Mouse (Mus musculus): ENCODE measurements at regions not wholly inside any gene's neighbourhood (a gene's known extent, or its start where the extent isn't known, plus 50 kb on each side); places are given as distances from the start of the nearest gene placed in this dataset.

- Histone ChIP-seq H3K9me3 (replicated peaks; ENCODE audit: low read length) (no peaks in the 10 kb centered on the region), H3K9ac (ENCODE audit: low read depth, low read length) (no peak overlapping the region), H3K4me1 (replicated peaks; ENCODE audit: insufficient read depth, low read length) (no peaks in the 10 kb centered on the region), H3K4me3 (replicated peaks; ENCODE audit: low read depth, low read length) (no peak overlapping the region), H3K27ac (no peak overlapping the region), H3K27me3 (ENCODE audit: insufficient read depth, low read length) (no peaks in the 10 kb centered on the region), H3K4me2 (ENCODE audit: low read length) (no peak overlapping the region), H3K36me3 (ENCODE audit: insufficient read depth, low read length) (no peaks in the 10 kb centered on the region)
- ATAC-seq (replicated peaks; ENCODE audit: low FRiP score, low read depth) (no peak), DNase-seq (ENCODE audit: low spot score) (peak; percentile 23)
- 70% methylated on average over 2 of the region's 2 CpGs for WGBS
- peak; percentile 41; the same call in 1 of the 2 replicates for TF ChIP-seq CTCF (IDR thresholded peaks at IDR 0.05; ENCODE audit: low read depth)
Measured at GRCm38 (mm10) chr3:148676025-148676424, 314.3 kb downstream of the Adgrl2 start.

- Histone ChIP-seq H3K27ac (no peak overlapping the region), H3K36me3 (ENCODE audit: insufficient read depth, low read length) (no peaks in the 10 kb centered on the region), H3K4me3 (replicated peaks; ENCODE audit: low read depth, low read length) (no peak overlapping the region), H3K4me1 (replicated peaks; ENCODE audit: insufficient read depth, low read length) (no peaks in the 10 kb centered on the region), H3K4me2 (ENCODE audit: low read length) (no peak overlapping the region), H3K9me3 (replicated peaks; ENCODE audit: low read length) (no peaks in the 10 kb centered on the region), H3K27me3 (ENCODE audit: insufficient read depth, low read length) (no peaks in the 10 kb centered on the region), H3K9ac (ENCODE audit: low read depth, low read length) (no peak overlapping the region)
- TF ChIP-seq CTCF (IDR thresholded peaks at IDR 0.05; ENCODE audit: low read depth) = no peak
- WGBS = 29% methylated on average over 6 of the region's 6 CpGs
- ATAC-seq (replicated peaks; ENCODE audit: low FRiP score, low read depth) (no peak), DNase-seq (ENCODE audit: low spot score) (no peak)
Measured at GRCm38 (mm10) chr3:148662888-148663477, 327.4 kb downstream of the Adgrl2 start.

- TF ChIP-seq CTCF (IDR thresholded peaks at IDR 0.05; ENCODE audit: low read depth) = no peak
- no peaks in the 10 kb centered on the region for H3K4me1 ChIP-seq (replicated peaks; ENCODE audit: insufficient read depth, low read length)
- DNase-seq (ENCODE audit: low spot score) = no peak
- H3K9me3 ChIP-seq (replicated peaks; ENCODE audit: low read length) = no peaks in the 10 kb centered on the region
- no peak overlapping the region for H3K9ac ChIP-seq (ENCODE audit: low read depth, low read length)
- no peak overlapping the region for H3K27ac ChIP-seq
- H3K4me3 ChIP-seq (replicated peaks; ENCODE audit: low read depth, low read length) = no peak overlapping the region
- ATAC-seq (replicated peaks; ENCODE audit: low FRiP score, low read depth) = no peak
- no peaks in the 10 kb centered on the region for H3K27me3 ChIP-seq (ENCODE audit: insufficient read depth, low read length)
- 90% methylated on average over 5 of the region's 5 CpGs for WGBS
- no peak overlapping the region for H3K4me2 ChIP-seq (ENCODE audit: low read length)
- no peaks in the 10 kb centered on the region for H3K36me3 ChIP-seq (ENCODE audit: insufficient read depth, low read length)
Measured at GRCm38 (mm10) chr3:148659024-148659423, 331.3 kb downstream of the Adgrl2 start.

- Histone ChIP-seq H3K9ac (ENCODE audit: low read depth, low read length) (no peak overlapping the region), H3K4me1 (replicated peaks; ENCODE audit: insufficient read depth, low read length) (no peaks in the 10 kb centered on the region), H3K27me3 (ENCODE audit: insufficient read depth, low read length) (no peaks in the 10 kb centered on the region), H3K27ac (no peak overlapping the region), H3K36me3 (ENCODE audit: insufficient read depth, low read length) (no peaks in the 10 kb centered on the region), H3K4me3 (replicated peaks; ENCODE audit: low read depth, low read length) (no peak overlapping the region), H3K4me2 (ENCODE audit: low read length) (no peak overlapping the region), H3K9me3 (replicated peaks; ENCODE audit: low read length) (no peaks in the 10 kb centered on the region)
- no peak for TF ChIP-seq CTCF (IDR thresholded peaks at IDR 0.05; ENCODE audit: low read depth)
- ATAC-seq (replicated peaks; ENCODE audit: low FRiP score, low read depth) (no peak), DNase-seq (ENCODE audit: low spot score) (no peak)
- WGBS = 74% methylated on average over 8 of the region's 8 CpGs
Measured at GRCm38 (mm10) chr3:148658368-148658767, 332.0 kb downstream of the Adgrl2 start.

GRCm38 (mm10) chr3:148656187-148656586 is 334.2 kb downstream of the Adgrl2 start:
- no peaks in the 10 kb centered on the region for H3K9me3 ChIP-seq (replicated peaks; ENCODE audit: low read length)
- DNase-seq (ENCODE audit: low spot score) = no peak
- no peak overlapping the region for H3K4me2 ChIP-seq (ENCODE audit: low read length)
- no peak overlapping the region for H3K27ac ChIP-seq
- ATAC-seq (replicated peaks; ENCODE audit: low FRiP score, low read depth) = no peak
- no peaks in the 10 kb centered on the region for H3K4me1 ChIP-seq (replicated peaks; ENCODE audit: insufficient read depth, low read length)
- no peak overlapping the region for H3K4me3 ChIP-seq (replicated peaks; ENCODE audit: low read depth, low read length)
- H3K27me3 ChIP-seq (ENCODE audit: insufficient read depth, low read length) = no peaks in the 10 kb centered on the region
- TF ChIP-seq CTCF (IDR thresholded peaks at IDR 0.05; ENCODE audit: low read depth) = no peak
- H3K9ac ChIP-seq (ENCODE audit: low read depth, low read length) = no peak overlapping the region
- H3K36me3 ChIP-seq (ENCODE audit: insufficient read depth, low read length) = no peaks in the 10 kb centered on the region
- 84% methylated on average over 7 of the region's 7 CpGs for WGBS

- no peaks in the 10 kb centered on the region for H3K36me3 ChIP-seq (ENCODE audit: insufficient read depth, low read length)
- no peaks in the 10 kb centered on the region for H3K27me3 ChIP-seq (ENCODE audit: insufficient read depth, low read length)
- H3K4me3 ChIP-seq (replicated peaks; ENCODE audit: low read depth, low read length) = no peak overlapping the region
- no peak overlapping the region for H3K9ac ChIP-seq (ENCODE audit: low read depth, low read length)
- no peaks in the 10 kb centered on the region for H3K9me3 ChIP-seq (replicated peaks; ENCODE audit: low read length)
- no peak overlapping the region for H3K4me2 ChIP-seq (ENCODE audit: low read length)
- 67% methylated on average over 8 of the region's 8 CpGs for WGBS
- ATAC-seq (replicated peaks; ENCODE audit: low FRiP score, low read depth) (no peak), DNase-seq (ENCODE audit: low spot score) (no peak)
- TF ChIP-seq CTCF (IDR thresholded peaks at IDR 0.05; ENCODE audit: low read depth) = no peak
- no peak overlapping the region for H3K27ac ChIP-seq
- H3K4me1 ChIP-seq (replicated peaks; ENCODE audit: insufficient read depth, low read length) = no peaks in the 10 kb centered on the region
Measured at GRCm38 (mm10) chr3:148650241-148650640, 340.1 kb downstream of the Adgrl2 start.

- H3K4me3 ChIP-seq (replicated peaks; ENCODE audit: low read depth, low read length) = no peak overlapping the region
- no peak overlapping the region for H3K9ac ChIP-seq (ENCODE audit: low read depth, low read length)
- H3K4me2 ChIP-seq (ENCODE audit: low read length) = no peak overlapping the region
- no peaks in the 10 kb centered on the region for H3K36me3 ChIP-seq (ENCODE audit: insufficient read depth, low read length)
- TF ChIP-seq CTCF (IDR thresholded peaks at IDR 0.05; ENCODE audit: low read depth) = no peak
- no peaks in the 10 kb centered on the region for H3K4me1 ChIP-seq (replicated peaks; ENCODE audit: insufficient read depth, low read length)
- no peaks in the 10 kb centered on the region for H3K27me3 ChIP-seq (ENCODE audit: insufficient read depth, low read length)
- H3K27ac ChIP-seq = no peak overlapping the region
- H3K9me3 ChIP-seq (replicated peaks; ENCODE audit: low read length) = no peaks in the 10 kb centered on the region
- DNase-seq (ENCODE audit: low spot score) = no peak
- no peak for ATAC-seq (replicated peaks; ENCODE audit: low FRiP score, low read depth)
- WGBS = 89% methylated on average over 5 of the region's 5 CpGs
Measured at GRCm38 (mm10) chr3:148644924-148645323, 345.4 kb downstream of the Adgrl2 start.
